Mouse (Mus musculus) lung, postnatal 10 days (tissue): ENCODE measurements around the gene Plce1.
"Not testable (repeated sequence)": the region's sequence is repeated elsewhere in the genome, so short reads cannot be mapped to it uniquely, and the experiment has no call there.

Source experiments
- DNase-seq: peaks from one replicate; pipeline ENCODE4 v3.0.0; 2021

The Plce1 gene

DNA sequence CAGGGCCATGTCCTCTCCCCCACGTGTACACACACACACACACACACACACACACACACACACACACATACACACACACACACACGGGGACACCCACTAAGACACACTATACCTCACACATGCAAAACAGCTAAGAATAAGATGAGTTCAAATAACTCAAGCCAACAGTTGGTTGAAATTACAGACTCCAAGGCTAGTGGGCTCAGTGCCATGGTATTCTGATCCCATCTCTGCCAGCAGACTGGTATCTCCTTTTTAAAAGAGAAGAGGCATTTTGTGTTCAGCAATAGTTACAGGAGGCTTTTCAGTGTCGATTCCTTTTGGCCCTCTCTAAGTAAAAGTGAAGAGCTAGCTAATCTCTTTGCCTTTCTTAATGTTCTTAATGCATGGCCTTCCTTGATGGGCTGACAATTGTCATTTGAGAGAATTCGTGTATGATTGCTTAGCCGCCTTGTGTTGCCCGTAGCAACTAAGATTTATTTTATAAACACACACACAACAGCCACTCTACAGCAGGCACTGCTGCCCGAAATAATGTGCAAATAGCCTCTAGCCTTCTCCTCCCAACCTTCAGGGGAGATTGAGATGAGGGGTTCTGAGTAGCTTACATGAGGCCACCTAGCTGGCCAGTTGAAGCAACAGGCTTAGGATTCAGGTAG lies 111.8 kb downstream of the Plce1 start:
- DNase-seq = peak; percentile 36

DNA sequence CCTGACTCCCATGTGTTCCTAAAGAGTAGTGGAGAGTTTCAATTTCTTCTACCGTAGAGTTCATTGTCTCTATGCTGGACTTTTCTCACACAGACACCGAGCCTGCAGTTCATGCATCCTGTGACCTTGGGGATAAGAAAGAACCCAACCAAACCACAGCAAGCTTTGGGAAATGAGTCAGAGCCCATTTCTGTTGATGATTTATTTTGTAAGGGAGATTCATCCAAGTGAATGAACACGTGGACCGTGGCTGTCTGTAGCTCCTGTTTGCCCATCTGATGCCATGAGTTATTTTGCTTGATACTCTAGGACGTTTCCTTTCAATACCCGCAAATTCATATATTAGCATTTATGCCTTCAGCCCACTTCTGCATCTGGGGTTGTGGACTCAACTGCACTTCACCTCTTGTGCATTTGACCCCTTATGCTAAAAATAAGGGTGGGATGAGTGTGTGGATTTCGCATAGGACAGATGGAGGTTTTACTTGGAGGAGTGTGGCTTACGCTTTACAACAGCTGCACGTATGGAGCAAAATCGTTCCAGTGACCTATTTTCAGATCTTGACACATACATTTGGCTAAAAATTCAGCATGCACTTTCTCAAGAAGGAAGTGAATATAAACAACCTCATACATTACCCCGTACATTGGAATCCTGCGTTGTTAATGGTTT lies 112.5 kb downstream of the Plce1 start:
- DNase-seq = no peak

DNA sequence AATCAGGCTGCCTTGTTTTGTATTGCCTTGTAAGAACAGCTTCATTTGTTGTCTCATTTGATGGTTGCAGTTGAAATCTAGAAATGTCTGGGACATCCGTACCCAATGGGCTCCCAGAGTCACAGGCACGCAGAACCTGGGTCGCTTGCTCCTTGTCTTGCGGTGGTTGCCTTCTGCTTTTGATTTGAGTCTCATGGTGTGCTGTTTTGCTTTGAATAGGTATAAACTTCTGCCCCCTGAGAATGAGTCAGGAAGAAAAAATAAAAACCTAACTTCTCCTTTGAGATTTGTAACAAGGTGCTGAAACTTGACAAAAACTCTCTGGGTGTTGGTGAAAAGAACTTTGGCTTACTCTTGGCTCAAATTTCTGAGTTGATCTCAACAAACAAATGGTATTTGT lies 115.2 kb downstream of the Plce1 start:
- no peak for DNase-seq

DNA sequence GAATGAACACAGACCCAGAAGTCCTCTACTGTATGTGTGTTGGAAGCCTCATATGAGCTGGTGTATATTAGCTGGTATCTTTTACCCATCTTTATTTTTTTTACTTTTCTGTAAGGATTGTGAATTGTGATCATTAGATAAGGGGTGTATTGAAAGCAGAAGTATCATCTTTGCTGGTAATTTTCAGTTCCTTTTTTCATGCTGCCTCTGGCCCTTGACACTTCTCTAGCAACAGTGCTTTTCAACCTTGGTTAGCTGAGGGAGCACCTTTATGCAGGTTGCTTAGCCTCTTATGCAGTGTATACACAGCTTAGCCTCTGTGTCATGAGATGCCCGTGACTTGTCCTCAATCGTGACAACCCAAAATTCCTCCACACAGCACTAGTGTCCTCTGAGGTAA lies 116.5 kb downstream of the Plce1 start:
- DNase-seq = no peak

DNA sequence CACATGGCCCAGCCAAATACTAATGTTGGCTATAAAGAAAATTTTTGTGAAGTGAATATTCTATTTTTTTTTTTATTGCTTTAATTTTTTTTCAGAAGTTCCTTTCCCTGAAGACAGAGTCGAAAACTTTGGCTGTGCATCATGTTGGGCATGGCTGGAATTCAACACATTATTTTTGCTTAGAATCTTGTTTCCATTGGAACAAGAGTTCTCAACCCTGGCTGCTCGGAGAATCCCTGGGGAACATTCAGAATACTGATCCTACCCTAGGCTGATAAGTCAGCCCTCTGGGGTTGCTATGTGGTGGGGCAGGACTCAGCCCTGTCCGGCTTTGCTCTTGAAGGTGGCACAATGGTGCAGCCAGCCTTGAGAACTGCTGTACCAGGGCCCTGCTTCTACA lies 118.1 kb downstream of the Plce1 start:
- DNase-seq = no peak

DNA sequence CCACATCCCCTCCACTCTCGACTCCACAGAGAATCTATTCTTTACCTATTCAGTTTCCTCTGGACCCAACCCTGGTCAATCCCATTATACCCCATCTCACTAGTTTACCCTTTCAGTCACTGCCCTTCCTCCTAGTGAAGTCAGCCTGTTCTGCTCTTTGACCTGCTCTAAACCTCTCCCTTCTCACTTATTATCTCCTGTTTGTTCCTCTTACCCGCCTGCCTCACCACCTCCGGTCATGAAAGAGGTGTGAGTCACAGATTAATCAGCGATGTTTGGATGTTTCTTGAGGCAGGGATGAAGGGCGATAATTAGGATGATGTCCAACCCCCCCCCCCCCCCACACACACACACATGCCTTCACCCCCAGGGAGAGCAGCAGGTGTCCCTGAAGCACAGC lies 120.2 kb downstream of the Plce1 start:
- DNase-seq = no peak

DNA sequence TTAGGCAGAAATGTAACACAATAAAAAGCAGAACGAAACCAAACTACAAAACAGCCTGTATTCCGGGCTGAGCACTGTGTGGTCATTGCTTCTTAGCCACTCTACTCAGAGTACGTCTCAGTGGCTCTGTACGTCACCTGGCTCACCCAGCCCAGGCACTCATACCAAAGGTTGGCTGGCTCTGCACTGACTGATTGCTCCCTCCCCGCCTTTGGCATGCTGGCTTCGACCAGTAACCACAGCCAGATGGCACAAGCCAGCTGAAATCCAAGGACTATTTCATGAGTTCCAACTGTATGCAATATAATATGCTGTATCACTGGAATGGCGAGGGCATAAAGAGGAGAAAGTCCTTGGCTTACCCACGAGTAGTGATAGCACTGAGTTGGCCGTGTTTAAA lies 121.9 kb downstream of the Plce1 start:
- DNase-seq = no peak

DNA sequence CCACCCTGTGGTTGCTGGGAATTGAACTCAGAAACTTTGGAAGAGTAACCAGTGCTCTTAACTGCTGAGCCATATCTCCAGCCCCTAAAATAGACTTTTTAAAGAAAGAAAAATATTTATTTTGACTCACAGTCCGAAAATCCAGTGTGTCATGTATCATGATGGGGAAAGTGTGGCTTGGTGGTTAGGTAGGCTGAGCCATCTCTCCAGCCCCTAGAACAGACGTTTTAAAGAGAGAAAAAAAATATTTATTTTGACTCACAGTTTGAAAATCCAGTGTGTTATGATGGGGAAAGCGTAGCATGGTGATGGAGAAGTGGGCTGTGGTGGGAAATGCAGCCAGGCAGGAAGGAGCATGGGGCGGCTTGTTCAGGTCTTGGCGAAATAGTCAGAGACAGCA lies 126.3 kb downstream of the Plce1 start:
- no peak for DNase-seq

DNA sequence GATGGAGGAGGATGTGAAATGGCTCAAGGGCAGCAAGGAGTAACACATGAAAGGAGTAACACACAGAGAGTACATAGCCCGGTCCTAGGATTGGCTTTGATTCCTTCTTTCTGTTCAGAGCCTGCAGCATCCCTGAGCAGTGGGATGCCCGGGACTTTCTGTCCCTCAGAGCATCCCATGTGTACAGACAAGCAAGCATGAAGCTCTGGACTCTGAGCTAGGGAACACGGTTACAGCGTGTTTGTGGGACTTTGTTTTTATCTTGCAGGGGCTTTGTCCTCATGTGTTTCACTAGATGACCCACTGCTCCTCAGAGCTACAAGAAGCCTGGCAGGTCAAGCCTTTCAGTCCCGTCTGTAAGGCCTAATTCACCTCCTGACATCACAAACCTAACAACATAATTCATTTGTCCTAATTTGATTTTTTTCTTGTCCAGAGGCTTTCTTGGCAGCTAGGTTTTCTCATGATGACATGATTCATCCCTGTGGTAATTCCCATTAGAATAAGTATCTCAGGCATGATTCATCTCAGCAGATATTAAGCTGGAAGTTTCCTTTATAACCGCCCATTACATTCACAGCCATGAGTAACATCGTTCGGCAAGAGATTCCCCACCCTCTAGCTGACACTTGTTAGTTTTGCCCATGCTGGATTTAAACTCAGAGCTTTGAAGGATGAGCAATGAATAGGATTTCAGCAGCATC lies 128.2 kb downstream of the Plce1 start:
- DNase-seq = no peak

DNA sequence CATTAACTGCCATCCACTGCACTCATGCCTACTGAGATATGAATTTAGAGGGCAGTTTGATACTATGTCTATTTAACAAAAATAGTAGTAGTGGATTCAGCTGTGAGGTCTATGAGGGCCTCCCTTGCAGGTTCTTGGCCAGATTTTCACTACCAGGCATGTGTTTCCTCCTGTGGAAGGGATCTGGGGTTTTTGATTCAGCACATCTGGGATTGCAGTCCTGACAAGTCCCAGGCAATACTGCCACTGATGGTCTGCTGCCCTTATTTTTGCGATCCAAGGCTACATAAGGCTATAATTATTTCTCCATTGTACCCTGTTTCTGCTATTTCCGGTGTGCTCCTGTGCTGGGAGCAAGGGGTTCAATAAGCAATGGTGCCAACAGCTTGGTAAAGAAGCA lies 129.4 kb downstream of the Plce1 start:
- no peak for DNase-seq

DNA sequence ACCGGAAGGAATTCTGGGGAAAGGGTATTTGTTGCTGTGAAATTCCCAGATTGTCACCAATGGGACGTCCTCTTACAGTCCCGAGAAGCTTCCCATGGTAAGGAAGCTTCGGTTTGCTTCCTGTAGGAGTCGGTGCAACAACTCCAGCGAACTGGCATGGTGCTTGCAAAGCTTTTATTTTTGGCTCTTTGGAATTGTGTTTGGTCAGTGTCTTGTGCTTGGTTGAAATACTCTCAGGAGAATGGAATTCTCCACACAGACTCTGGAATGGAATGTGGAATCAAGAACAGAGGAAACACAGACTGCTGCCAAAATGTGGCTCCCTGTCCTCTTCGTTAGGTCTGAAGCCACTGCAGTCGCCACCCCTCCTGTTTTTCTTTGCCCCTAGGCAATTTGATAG lies 129.9 kb downstream of the Plce1 start:
- peak; percentile 55 for DNase-seq

DNA sequence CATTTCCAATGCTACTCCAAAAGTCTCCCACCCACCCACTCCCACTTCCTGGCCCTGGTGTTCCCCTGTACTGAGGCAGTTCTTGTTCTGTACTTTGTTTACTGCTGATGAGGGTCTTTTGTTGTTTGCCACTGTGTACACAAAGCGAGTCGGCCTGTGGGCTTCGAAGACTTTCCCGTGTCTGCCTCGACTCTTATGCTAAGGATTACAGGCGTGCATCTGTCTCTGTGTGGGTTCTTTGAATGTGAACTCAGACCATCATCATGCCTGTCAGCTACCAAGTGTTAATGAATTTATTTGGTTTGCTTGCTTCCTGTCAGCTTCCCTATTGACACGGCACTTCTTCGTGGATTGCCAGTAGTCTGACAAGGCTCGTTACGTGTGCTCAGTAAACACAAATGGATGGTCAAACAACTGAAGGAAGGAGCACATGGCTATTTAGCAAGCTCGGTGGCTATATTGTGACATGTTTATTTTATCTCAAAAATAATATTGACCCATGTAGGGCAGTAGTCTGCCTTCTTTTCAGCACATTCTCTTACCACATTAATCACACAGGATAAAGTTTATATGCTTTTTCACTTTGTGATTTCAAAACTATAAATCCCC lies 133.3 kb downstream of the Plce1 start:
- no peak for DNase-seq

DNA sequence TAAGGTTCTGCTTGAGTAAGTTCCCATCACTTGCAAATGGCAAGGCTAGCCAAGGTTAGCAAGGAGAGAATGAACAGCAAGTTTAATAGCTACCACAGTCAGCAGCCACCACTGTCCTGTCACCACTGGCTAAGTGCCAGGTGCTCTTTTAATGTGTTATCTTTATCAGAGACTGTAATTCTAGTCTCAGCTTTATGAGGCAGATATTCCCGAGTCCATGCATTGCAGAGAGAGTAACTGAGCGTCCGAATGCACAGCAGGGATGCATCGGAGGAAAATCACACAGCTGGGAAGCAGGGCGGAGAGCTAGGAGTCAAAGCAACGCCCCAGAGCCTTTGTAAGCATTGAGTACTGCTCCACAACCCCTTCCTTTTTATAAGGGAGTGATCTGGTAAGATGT lies 134.4 kb downstream of the Plce1 start:
- DNase-seq = no peak

DNA sequence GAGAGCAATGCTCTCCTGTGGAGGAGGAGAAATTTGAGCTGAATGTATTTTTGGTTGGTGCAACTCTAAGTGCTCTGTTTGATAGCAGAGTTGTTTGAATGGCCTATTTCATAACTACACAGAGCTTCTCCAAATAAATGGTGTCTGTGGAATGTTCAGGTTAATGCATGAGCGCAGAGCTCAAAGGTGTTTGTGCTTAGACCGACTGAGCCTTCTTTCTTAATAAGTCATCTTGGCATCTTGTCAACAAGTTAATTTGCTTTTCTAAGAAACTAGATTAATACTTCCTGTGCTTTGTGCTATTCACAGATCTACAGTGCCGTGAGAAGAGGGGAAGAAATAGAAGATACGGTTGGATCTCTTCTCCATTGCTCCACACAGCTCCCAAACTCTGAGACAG lies 139.2 kb downstream of the Plce1 start:
- no peak for DNase-seq

DNA sequence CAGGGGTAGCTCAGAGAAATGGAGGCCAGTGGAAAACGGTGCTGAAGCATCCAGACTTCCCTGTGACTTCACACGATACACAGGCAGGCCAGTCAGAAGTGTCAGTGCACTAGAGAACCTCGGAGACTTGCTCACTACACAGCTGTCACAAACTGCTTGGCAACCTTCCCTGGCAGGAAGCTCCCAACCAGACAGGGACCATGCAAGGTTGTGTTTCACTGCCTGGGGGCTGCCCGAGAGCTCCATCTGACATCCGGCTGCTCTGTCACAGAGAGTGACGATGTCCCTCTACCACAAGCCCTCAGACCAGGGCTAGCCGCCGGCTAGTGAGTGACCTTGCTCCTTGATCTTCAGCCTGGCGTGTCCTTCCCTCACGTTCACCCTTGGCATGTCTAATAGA lies 140.6 kb downstream of the Plce1 start:
- peak; percentile 70 for DNase-seq

DNA sequence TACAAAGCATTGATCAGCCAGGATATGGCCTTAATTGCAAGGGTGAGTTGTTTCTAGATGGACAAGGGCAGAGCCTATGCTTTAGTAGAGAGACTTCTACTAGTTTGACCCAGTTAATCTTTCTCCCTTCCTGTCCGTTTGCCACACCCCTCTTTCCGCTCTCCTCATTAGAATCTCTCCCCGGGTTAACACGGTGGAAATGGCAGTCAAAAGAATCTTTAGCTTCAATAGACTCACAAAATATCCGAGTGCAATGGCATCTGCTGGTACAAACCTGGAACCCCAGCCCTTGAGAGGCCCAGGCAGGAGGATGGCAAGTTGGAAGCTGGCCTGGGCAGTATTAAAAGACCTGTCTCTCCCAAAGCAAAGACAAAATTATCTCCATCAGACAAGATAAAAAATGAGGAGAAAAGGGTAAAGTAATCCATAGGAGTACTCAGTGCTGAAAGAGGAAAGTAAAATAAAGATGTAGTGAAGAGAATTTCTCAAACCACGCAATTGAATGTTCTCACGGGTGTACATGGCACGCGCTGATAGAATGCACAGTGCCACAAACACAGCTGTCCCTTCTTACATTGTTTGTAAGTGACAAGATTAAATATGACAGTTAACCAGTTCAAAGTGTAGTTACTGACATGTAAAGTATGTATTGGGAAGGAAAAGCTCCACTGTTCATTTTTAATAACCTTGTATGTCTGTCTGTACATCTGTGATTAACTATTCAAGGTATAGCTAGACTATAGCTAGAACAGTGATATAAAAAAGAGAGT lies 145.5 kb downstream of the Plce1 start:
- no peak for DNase-seq

DNA sequence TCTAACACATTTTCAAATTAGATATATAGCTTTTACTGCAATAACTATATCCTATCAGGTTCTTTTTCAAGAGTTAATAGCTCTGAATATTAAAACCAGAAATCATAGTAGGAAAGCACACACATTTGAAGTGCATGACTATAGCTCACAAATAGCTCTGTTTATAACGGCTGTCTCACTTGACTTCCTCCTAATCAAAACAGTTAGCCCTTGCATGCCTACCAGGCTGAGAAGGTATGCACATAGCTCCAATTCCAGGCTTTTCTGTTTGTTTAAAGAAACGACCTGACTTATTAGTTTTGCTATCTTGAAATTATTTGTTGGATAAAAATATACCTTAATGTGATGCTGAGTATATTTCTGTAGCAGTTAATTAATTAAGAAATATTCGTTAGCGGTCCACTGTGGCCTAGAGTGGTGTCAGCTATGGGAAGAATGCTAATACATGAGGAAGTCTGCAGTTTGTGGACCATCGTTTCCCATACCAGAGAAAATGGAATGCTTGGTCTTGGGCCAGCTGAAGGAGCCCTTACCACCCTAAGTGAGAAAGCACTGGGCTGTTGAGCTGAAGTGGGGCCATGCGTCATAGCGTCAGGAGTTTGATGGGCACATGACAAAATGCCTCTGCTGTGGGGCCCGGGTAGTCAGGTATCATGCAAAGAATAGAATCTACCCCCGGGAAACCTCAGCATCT lies 146.3 kb downstream of the Plce1 start:
- peak; percentile 58 for DNase-seq

DNA sequence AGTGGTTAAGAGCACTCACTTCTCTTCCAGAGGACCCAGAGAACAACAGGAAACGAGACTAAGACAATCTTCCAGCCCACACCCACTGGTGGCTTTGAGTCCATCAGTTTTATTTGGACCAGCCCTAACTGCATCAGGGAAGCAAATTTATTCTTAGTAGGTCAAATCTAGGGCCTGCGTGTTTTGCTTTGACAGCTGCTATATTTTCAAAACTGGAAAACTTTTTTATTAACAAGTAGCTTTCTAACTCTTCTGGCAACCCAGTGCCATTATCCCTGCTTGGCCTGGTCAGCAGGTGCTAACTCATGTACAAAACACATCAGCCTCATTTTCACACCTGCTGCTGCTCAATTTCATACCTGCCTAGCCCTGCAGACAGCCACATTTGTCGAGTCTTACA lies 151.3 kb downstream of the Plce1 start:
- DNase-seq = no peak

DNA sequence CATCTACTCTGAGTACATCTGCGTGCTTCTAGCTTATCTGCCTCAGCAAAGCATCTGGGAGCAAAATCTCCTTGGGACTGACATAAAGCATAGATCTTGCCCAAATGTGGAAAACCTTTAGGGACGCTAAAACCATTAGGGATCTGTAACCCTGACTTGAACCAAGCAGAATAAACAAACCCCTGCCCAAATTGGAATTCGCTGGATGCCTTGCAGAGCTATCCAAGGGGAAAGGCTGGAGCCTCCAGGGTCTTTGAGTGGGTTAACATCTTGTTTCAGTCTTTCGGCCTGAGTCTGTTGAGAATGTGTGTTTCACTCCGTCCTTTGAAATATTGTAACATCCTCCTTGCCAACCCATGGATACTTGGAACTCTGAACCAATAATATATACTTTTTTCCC lies 152.4 kb downstream of the Plce1 start:
- DNase-seq = no peak

DNA sequence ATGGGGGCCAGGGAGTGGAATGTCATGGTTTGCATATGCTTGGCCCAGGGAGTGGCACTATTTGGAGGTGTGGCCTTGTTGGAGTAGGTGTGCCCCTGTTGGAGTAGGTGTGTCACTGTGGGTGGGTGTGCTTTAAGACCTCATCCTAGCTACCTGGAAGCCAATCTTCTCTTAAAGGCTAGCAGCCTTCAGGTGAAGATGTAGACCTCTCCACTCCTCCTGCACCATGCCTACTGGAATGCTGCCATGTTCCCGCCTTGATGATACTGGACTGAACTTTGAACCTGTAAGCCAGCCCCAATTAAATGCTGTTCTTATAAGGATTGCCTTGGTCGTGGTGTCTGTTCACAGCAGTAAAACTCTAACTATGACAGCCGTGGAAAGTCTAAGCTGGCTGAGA lies 158.1 kb downstream of the Plce1 start:
- DNase-seq = no peak

DNA sequence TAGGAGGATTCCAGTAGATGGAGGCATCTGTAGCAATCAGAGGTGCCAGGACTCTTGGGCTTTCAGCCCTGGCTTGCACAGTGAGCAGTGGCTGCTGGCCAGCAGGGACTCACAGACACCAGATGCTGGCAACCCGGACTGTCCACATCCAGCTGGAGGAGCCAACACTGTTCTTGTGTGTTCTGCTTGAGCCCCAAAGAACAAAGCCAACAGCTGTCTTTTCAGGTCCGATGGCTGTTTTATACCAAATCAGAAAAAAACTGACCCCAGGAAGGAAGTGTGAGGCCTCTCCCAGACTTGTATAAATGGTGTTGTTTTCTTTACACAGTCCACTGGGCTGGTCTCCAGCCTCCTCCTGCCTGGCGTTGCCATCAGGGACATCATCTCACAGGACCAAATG lies 158.9 kb downstream of the Plce1 start:
- DNase-seq = peak; percentile 75

DNA sequence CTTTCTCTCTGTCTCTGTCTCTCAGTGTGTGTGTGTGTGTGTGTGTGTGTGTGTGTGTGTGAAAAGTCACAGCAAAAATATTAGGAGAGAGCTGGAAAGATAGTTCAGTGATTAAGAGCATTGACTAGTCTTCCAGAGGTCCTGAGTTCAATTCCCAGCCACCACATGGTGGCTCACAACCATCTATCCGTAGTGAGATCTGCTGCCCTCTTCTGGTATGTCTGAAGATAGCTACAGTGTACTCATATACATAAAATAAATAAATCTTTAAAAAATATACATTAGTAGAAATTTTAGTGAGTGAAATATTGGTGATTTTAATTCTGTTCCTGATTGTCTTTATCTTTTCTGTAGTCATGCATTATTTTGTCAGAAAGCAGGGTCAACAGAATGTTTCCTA lies 161.6 kb downstream of the Plce1 start:
- not testable (repeated sequence) for DNase-seq
